Mouse (Mus musculus) right cerebral cortex, postnatal 14 days (tissue): ENCODE data around the gene Lyl1.

Source experiments
- DNase-seq: peaks from one replicate; pipeline ENCODE4 v3.0.0; 2022

Gene Lyl1

DNA sequence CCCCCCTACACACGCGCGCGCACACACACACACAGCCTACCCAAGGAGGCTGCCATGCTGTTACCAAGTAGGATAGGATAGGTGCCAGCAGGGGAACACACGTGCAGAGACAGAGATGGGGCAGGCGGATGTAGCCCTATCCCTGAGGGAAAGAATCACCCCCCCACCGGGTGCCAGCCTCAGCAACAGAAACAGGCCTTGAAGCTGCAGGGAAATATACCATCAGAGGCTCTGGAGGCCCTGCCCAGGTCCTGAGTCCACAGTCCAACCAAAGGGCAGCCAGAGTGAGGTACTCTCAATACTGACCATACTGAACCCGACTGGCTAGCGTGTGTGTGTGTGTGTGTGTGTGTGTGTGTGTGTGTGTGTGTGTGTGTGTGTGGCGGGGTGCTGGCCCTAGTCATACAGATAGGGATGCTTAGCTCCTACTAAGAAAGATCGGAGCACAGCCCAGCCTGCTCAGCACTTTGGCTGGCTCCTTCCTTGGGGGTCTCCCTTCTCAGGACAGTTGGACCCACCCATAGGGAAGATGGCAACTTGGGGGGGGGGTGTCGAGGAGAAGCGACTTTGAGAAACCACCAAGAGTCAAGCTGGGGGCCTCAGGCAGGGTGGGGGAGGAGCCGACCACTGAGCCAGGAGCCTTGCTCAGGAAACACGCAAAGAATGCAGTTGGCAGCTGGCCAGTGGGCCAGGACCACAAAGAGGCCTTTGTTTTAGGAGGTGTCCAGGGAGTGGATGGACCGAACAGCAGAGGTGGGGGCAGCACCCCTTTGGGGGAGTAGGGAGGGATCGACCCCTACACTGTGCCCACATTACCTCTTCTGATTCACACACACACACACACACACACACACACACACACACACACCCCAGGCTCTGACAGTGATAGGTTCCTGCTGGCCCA lies 42.5 kb downstream of the Lyl1 start:
- peak; percentile 74 for DNase-seq

DNA sequence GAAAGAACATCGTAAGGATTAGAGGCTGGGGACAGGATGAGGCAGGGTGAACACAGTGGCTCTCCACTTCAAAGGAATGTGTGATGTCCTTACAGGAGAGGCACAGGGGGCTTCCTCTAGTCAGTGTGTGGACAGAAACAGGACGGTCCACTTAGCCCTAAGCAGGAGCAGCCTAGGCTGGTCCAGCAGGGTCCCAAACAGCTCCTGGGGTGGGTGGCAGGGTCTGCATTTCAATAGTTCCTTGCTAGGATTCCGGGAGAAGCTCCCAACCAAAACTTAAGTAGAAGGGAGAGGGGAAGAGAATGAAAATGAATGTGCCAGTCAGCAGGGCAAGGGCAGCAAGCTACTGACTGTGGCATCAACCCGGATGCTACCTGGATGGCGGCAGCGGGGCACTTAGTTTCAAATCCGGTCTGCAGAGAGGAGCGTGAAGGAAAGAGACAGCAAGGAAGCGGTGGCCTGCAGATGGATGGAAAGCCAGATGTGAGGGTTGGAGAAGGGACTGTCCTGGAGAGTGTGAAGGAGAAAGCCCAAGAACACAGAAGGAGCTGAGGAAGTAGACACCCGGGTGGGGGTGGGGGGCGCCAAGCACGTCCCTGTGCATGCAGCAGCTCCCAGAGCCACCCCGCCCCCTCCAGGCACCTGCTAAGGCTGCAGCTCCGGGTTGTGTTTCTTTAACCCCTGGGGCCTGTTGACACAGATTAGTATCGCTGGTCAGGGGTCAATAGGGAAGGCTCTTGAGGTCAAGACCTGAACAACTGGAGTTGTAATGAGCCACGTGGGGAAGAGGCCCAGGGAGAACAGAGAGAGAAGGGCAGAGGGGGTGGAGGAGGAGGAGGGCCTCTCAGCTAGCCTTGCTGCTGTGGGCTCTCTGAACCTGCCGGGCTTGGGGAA lies 44.0 kb downstream of the Lyl1 start:
- DNase-seq, result no peak

DNA sequence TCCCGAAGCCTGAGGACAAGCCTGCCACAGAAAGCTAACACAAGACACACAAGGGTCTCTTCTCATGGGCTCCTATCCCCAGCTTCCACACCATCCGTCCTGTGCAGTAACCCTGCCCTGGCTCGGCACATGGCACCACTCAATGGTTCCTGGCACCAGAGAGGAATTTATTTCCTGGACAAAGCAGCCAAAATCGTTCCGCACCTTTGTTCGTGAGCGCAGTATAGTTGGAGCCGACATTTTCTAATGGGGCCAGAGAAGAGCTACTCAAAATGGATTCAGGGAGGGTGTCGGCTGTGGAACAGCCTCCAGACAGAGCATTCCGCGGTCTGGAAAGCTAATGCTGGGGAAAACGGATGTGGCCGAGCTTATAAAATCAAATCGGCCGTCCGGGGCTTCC lies 48.3 kb downstream of the Lyl1 start:
- DNase-seq, result no peak

DNA sequence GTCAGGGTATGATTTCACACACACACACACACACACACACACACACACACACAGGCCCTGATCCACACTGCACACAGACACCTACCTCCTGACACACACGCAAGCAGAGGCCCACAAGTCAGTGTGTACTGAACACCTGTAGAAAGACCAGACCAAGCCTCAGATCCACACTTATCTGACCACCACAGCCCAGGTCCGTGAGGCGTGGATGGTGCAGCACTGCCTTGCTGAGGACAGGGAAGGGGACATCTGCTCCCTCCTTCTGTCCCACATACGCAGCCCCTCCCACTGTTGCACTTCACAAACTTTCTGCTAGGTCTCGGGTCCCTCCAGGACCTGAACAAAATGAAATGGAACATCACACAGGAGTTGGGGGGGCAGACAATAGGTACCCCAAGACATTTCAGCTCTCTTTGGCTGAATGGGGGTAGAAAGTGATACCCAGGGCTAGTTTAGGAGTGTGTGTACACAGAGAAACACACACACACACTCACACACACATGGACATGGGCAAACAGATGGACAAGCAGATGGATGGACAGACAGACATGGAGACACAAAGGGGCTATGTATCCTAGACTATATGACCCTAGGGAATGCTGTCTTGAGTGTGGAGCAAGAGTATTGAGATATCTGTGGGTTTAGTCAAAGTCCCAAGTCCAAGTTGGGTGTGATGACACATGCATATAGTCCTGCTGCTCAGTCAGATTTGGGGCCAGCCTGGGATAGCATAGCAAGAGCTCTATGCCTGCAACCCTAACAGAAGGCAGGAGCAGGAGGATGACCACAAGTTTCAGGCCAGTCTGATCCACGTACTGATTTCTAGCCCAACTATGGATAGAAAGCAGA lies 51.7 kb downstream of the Lyl1 start:
- no peak for DNase-seq
